Mouse (Mus musculus): Measurements from ENCODE around the gene Rbbp5. TPM values are rescaled to one million over a fixed set of nuclear protein-coding genes. Genes with fewer than 3 reads are reported as not detected.

The Rbbp5 gene
- total and polyA plus RNA-seq, 3 experiments, result 33.3 to 43.5 TPM; not detected in 1

- H3K4me3 ChIP-seq (ENCODE audit: control insufficient read depth in 1 of 2, insufficient read depth in 1 of 2, low read depth in 2 of 2, low read length in 2 of 2), result no peak overlapping the region
- H3K4me1 ChIP-seq (ENCODE audit: control insufficient read depth in 1 of 2, insufficient read depth in 2 of 2, low read length in 2 of 2), result peaks cover 9 to 10% of the 10 kb centered on the region in 2 experiments; a peak in 3 of 4 replicates
- no peak overlapping the region for H3K9ac ChIP-seq (ENCODE audit: control insufficient read depth, low read depth, low read length, poor library complexity, severe bottlenecking)
- no peaks in the 10 kb centered on the region for H3K9me3 ChIP-seq (replicated peaks; ENCODE audit: insufficient read depth, low read length)
- H3K27ac ChIP-seq (ENCODE audit: control insufficient read depth, low read depth, low read length), result no peak overlapping the region
- H3K79me2 ChIP-seq (ENCODE audit: control insufficient read depth, insufficient read depth, low read length, poor library complexity), result peaks cover 29% of the 10 kb centered on the region
- no peak for DNase-seq (ENCODE audit: low read depth, low spot score)
- peaks cover 20 to 40% of the 10 kb centered on the region in 2 experiments for H3K36me3 ChIP-seq (ENCODE audit: control insufficient read depth in 1 of 2, insufficient read depth in 2 of 2, low read length in 2 of 2)
- TF ChIP-seq JUND (IDR thresholded peaks at IDR 0.05; ENCODE audit: low read depth, low read length), result no peak
- no peak for TF ChIP-seq E2F4 (IDR thresholded peaks at IDR 0.05; ENCODE audit: borderline replicate concordance, low read depth, low read length)
- TF ChIP-seq CHD2 (IDR thresholded peaks at IDR 0.05; ENCODE audit: low read length), result no peak
- TF ChIP-seq KAT2A (conservative IDR thresholded peaks at IDR 0.05; ENCODE audit: low read depth, low read length), result no peak
- no peak for TF ChIP-seq ZNF384 (IDR thresholded peaks at IDR 0.05; ENCODE audit: low read depth, low read length)
- no peak for TF ChIP-seq USF2 (IDR thresholded peaks at IDR 0.05; ENCODE audit: borderline replicate concordance in 1 of 2, insufficient read depth in 1 of 2, low read depth in 1 of 2, low read length in 2 of 2)
- TF ChIP-seq MEF2A (IDR thresholded peaks at IDR 0.05; ENCODE audit: extremely low read depth, insufficient replicate concordance, low read depth, low read length, poor library complexity, severe bottlenecking), result no peak
- no peak for TF ChIP-seq TAL1 (IDR thresholded peaks at IDR 0.05; ENCODE audit: low read length)
- TF ChIP-seq TBP (IDR thresholded peaks at IDR 0.05; ENCODE audit: low read depth, low read length), result no peak
- no peak for TF ChIP-seq ZMIZ1 (IDR thresholded peaks at IDR 0.05; ENCODE audit: low read depth, low read length)
- TF ChIP-seq MAFK (IDR thresholded peaks at IDR 0.05; ENCODE audit: borderline replicate concordance, low read depth, low read length), result no peak
- TF ChIP-seq SIN3A (IDR thresholded peaks at IDR 0.05; ENCODE audit: low read length), result no peak
- no peak for TF ChIP-seq ZC3H11A (IDR thresholded peaks at IDR 0.05; ENCODE audit: low read depth, low read length)
- TF ChIP-seq ZKSCAN1 (IDR thresholded peaks at IDR 0.05; ENCODE audit: low read depth, low read length), result no peak
- no peak for TF ChIP-seq USF1 (IDR thresholded peaks at IDR 0.05; ENCODE audit: low read depth, low read length)
- no peak for TF ChIP-seq POLR2A (IDR thresholded peaks at IDR 0.05; ENCODE audit: control insufficient read depth in 1 of 2, insufficient read depth in 1 of 2, low read depth in 1 of 2, low read length in 2 of 2, poor library complexity in 1 of 2)
- TF ChIP-seq MAX (IDR thresholded peaks at IDR 0.05; ENCODE audit: low read length), result no peak
- H3K27me3 ChIP-seq (ENCODE audit: control insufficient read depth in 1 of 2, insufficient read depth in 2 of 2, low read length in 2 of 2), result no peaks in the 10 kb centered on the region
Observed at GRCm38 (mm10) chr1:132483759-132484158, 6.6 kb downstream of the Rbbp5 start.

- Histone ChIP-seq H3K27me3 (ENCODE audit: control insufficient read depth in 1 of 2, insufficient read depth in 2 of 2, low read length in 2 of 2) (no peaks in the 10 kb centered on the region), H3K9me3 (replicated peaks; ENCODE audit: insufficient read depth, low read length) (no peaks in the 10 kb centered on the region), H3K79me2 (ENCODE audit: control insufficient read depth, insufficient read depth, low read length, poor library complexity) (no peaks in the 10 kb centered on the region), H3K36me3 (ENCODE audit: control insufficient read depth in 1 of 2, insufficient read depth in 2 of 2, low read length in 2 of 2) (peaks cover 0 to 37% of the 10 kb centered on the region in 2 experiments; a peak in 2 of 4 replicates), H3K4me3 (ENCODE audit: control insufficient read depth in 1 of 2, insufficient read depth in 1 of 2, low read depth in 2 of 2, low read length in 2 of 2) (no peak overlapping the region), H3K4me1 (ENCODE audit: control insufficient read depth in 1 of 2, insufficient read depth in 2 of 2, low read length in 2 of 2) (no peaks in the 10 kb centered on the region), H3K27ac (ENCODE audit: control insufficient read depth, low read depth, low read length) (no peak overlapping the region), H3K9ac (ENCODE audit: control insufficient read depth, low read depth, low read length, poor library complexity, severe bottlenecking) (no peak overlapping the region)
- no peak for DNase-seq (ENCODE audit: low read depth, low spot score)
- TF ChIP-seq ZNF384 (IDR thresholded peaks at IDR 0.05; ENCODE audit: low read depth, low read length), result no peak
- TF ChIP-seq E2F4 (IDR thresholded peaks at IDR 0.05; ENCODE audit: borderline replicate concordance, low read depth, low read length), result no peak
- no peak for TF ChIP-seq ETS1 (IDR thresholded peaks at IDR 0.05; ENCODE audit: low read depth, low read length)
- no peak for TF ChIP-seq ZKSCAN1 (IDR thresholded peaks at IDR 0.05; ENCODE audit: low read depth, low read length)
Observed at GRCm38 (mm10) chr1:132500535-132500934, 23.4 kb downstream of the Rbbp5 start.

All from MEL (cell line).